Mouse (Mus musculus): Measurements from ENCODE around the gene Wdr45. TPM values are rescaled to one million over a fixed set of nuclear protein-coding genes. Genes with fewer than 3 reads are reported as not detected.
"Not testable (repeated sequence)": the region's sequence is repeated elsewhere in the genome, so short reads cannot be mapped to it uniquely, and the experiment has no call there.

The Wdr45 gene
- not detected in 2 replicates for polyA plus RNA-seq (2012; ENCODE audit: insufficient read depth, insufficient read length, low replicate concordance, missing spikeins)

GRCm38 (mm10) chrX:7714135-7714899 is at the start of gene Wdr45:
TSS of gene Wdr45 (plus strand) at chrX:7714333.
- peak within 1 kb of the TSS; percentile 41 for H3K4me3 ChIP-seq (ENCODE audit: insufficient read depth, low read depth, low read length)
- WGBS: 18% methylated on average over 46 of the region's 60 CpGs
- H3K27ac ChIP-seq (ENCODE audit: insufficient read depth, low read depth, low read length): peak within 1 kb of the TSS; percentile 90; the same call in 1 of the 2 replicates
- H3K4me1 ChIP-seq (ENCODE audit: control insufficient read depth, insufficient read depth, low read length): not testable (repeated sequence)

- Histone ChIP-seq H3K27ac (ENCODE audit: insufficient read depth, low read depth, low read length) (no peak overlapping the region), H3K4me3 (ENCODE audit: insufficient read depth, low read depth, low read length) (no peak overlapping the region), H3K4me1 (ENCODE audit: control insufficient read depth, insufficient read depth, low read length) (no peaks in the 10 kb centered on the region)
- WGBS: 84% methylated on average over 11 of the region's 11 CpGs
- TF ChIP-seq CTCF (IDR thresholded peaks at IDR 0.05; ENCODE audit: insufficient read depth, low read depth, low read length) (no peak), POLR2A (IDR thresholded peaks at IDR 0.05; ENCODE audit: insufficient read depth, low read depth, low read length) (no peak)
These were observed 49.3 kb upstream of the Wdr45 start for GRCm38 (mm10) chrX:7664791-7665190.

DNA sequence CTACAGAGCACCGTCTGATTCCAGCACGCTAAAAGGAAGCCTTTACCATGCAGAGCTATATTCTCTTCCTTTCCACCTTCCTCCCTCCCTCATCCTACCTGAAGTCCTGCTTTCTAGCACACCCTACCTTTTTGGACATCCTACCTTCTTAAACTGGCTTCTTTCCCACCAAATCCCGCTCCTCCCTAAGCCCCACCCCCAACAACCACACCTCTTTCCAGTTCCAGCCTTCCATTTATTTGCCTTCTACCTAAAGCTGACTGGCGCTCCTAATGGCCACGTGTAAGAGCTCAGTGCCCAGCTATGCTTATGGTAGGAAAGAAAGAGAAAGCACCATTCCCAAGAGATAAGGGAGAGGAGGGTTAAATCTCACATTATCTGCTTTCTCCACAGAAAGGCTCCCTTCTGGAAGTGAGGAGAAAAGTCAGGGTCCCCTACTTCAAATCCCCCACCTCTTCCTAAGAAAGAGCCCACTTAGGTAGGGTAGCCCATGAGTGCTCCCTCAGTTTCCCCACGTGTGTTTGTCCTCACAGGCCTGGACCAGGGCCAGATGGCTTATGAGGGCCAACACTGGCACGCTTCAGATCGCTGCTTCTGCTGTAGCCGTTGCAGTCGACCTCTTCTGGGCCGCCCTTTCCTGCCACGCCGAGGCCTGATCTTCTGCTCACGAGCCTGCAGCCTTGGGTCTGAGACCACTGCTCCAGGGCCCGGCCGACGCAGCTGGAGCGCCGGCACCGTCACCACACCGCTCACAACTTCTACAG is 48.2 kb upstream of the Wdr45 start:
- WGBS: 79% methylated on average over 21 of the region's 21 CpGs
- Histone ChIP-seq H3K4me1 (ENCODE audit: control insufficient read depth, insufficient read depth, low read length) (peaks cover 4% of the 10 kb centered on the region), H3K27ac (ENCODE audit: insufficient read depth, low read depth, low read length) (no peak overlapping the region), H3K4me3 (ENCODE audit: insufficient read depth, low read depth, low read length) (no peak overlapping the region)
- TF ChIP-seq CTCF (IDR thresholded peaks at IDR 0.05; ENCODE audit: insufficient read depth, low read depth, low read length) (no peak), POLR2A (IDR thresholded peaks at IDR 0.05; ENCODE audit: insufficient read depth, low read depth, low read length) (no peak)

- Histone ChIP-seq H3K4me1 (ENCODE audit: control insufficient read depth, insufficient read depth, low read length) (peaks cover 11% of the 10 kb centered on the region), H3K27ac (ENCODE audit: insufficient read depth, low read depth, low read length) (peak overlapping the region; percentile 13; the same call in 1 of the 2 replicates), H3K4me3 (ENCODE audit: insufficient read depth, low read depth, low read length) (peak overlapping the region; percentile 47)
- TF ChIP-seq POLR2A (IDR thresholded peaks at IDR 0.05; ENCODE audit: insufficient read depth, low read depth, low read length) (no peak), CTCF (IDR thresholded peaks at IDR 0.05; ENCODE audit: insufficient read depth, low read depth, low read length) (no peak)
- 26% methylated on average over 18 of the region's 19 CpGs for WGBS
These were observed 43.7 kb upstream of the Wdr45 start for GRCm38 (mm10) chrX:7670390-7670881.

DNA sequence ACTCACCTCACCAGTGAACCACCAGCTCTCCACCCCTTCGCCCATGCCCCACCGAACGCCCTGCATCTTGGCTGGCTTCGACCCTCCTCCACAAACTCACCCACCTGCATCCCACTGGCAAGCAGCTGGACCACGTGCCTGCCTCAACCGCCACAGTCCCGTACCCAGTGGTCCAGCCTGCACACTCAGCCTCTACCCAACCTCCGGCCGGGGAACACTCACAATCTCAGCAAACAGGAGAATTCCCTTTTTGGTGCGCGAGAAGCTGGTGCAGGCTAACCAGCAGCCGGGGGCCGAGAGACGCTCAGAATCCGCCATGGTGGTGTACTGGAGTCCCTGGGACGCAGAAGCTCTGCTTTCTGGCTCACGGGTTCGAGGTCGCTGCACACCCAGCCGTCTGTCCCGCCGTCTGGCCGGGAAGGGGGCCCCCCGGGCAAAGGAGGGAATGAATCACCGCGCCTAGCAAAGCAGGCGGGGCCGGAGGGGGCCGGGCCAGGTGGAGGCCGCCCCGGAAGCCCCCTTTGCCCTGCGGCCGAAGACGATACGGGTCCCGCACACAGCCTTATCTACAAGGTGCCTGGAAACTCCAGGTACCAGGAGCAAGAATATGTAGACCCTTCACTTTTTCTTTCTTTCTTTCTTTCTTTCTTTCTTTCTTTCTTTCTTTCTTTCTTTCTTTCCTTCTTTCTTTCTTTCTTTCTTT is 43.1 kb upstream of the Wdr45 start, which contains the start of gene Plp2:
TSS of gene Plp2 (minus strand) at position 470 of the 703 bp plus-strand sequence.
- 13% methylated on average over 34 of the region's 36 CpGs for WGBS
- Histone ChIP-seq H3K27ac (ENCODE audit: insufficient read depth, low read depth, low read length) (peak within 1 kb of the TSS; percentile 13; the same call in 1 of the 2 replicates), H3K4me1 (ENCODE audit: control insufficient read depth, insufficient read depth, low read length) (peaks cover 11% of the 10 kb centered on the region), H3K4me3 (ENCODE audit: insufficient read depth, low read depth, low read length) (peak within 1 kb of the TSS; percentile 47)
- TF ChIP-seq POLR2A (IDR thresholded peaks at IDR 0.05; ENCODE audit: insufficient read depth, low read depth, low read length) (no peak), CTCF (IDR thresholded peaks at IDR 0.05; ENCODE audit: insufficient read depth, low read depth, low read length) (no peak)

DNA sequence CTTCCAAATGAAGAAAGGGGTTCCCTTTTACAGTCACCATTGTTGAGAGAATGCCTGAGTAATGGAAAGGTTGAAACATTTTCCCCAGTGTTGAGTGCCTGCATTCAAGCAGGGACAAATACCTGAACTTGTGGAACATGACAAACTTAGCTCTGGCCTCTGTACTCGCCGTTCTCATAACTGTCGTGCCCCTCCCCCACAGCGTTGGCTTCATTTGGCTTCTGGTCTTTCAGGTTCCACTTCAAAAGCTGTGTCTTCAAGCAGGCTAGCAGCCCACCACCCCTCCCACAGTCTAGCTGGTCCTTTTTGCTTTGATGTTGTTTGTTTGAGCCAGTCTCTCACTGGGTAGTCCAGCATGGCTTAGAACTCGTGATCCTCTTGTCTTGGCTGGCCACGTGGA is 41.4 kb upstream of the Wdr45 start:
- 71% methylated on average over 6 of the region's 6 CpGs for WGBS
- Histone ChIP-seq H3K4me3 (ENCODE audit: insufficient read depth, low read depth, low read length) (no peak overlapping the region), H3K4me1 (ENCODE audit: control insufficient read depth, insufficient read depth, low read length) (peaks cover 11% of the 10 kb centered on the region), H3K27ac (ENCODE audit: insufficient read depth, low read depth, low read length) (no peak overlapping the region)
- TF ChIP-seq CTCF (IDR thresholded peaks at IDR 0.05; ENCODE audit: insufficient read depth, low read depth, low read length) (no peak), POLR2A (IDR thresholded peaks at IDR 0.05; ENCODE audit: insufficient read depth, low read depth, low read length) (no peak)

GRCm38 (mm10) chrX:7673578-7674281 is 40.4 kb upstream of the Wdr45 start:
- peaks cover 11% of the 10 kb centered on the region for H3K4me1 ChIP-seq (ENCODE audit: control insufficient read depth, insufficient read depth, low read length)
- no peak for TF ChIP-seq POLR2A (IDR thresholded peaks at IDR 0.05; ENCODE audit: insufficient read depth, low read depth, low read length)
- TF ChIP-seq CTCF (IDR thresholded peaks at IDR 0.05; ENCODE audit: insufficient read depth, low read depth, low read length): no peak
- no peak overlapping the region for H3K4me3 ChIP-seq (ENCODE audit: insufficient read depth, low read depth, low read length)
- H3K27ac ChIP-seq (ENCODE audit: insufficient read depth, low read depth, low read length): no peak overlapping the region
- 48% methylated on average over 12 of the region's 12 CpGs for whole genome bisulfite sequencing

DNA sequence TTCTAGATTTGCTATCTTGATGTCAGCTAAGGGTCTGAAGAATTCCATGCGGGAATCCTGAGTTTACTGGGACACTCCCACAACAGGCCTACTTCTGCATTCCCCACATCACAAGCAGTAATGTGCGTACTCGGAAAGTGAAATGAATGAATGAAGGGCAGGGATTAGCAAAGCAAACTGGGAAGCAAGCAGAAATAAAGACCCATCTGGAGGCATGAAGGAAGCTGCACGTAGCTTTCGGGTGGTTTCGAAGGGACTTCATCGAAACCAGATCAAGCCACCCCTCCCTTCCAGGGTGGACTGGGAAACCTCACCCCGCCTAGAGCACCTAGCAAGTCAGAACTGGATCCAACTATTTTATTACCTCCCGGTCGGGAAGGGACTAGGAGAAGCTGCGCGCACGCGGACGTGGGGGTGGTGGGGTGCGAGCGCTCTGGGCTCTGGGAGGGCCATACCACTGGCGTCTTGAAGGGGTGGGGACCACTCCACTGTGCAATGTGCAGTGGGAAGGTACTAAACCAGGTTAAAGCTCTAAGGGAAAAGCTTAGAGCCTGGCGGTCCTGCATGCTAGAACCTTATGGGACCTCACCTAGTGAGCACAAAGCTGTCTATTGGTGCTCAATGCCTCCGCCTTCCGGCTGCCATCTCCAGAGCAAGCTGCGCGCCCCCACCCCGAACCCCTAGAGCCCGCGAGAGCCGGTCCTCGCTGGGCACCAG is 39.7 kb upstream of the Wdr45 start:
- Histone ChIP-seq H3K4me3 (ENCODE audit: insufficient read depth, low read depth, low read length) (peak overlapping the region; percentile 31), H3K27ac (ENCODE audit: insufficient read depth, low read depth, low read length) (no peak overlapping the region), H3K4me1 (ENCODE audit: control insufficient read depth, insufficient read depth, low read length) (peaks cover 11% of the 10 kb centered on the region)
- WGBS: 27% methylated on average over 28 of the region's 28 CpGs
- TF ChIP-seq CTCF (IDR thresholded peaks at IDR 0.05; ENCODE audit: insufficient read depth, low read depth, low read length) (no peak), POLR2A (IDR thresholded peaks at IDR 0.05; ENCODE audit: insufficient read depth, low read depth, low read length) (no peak)

Data from olfactory bulb, adult 2 months (tissue).